Mouse (Mus musculus) brain, adult 2 months (tissue): ENCODE measurements at regions not wholly inside any gene's neighbourhood (a gene's known extent, or its start where the extent isn't known, plus 50 kb on each side); places are given as distances from the start of the nearest gene placed in this dataset.

Experiments used
- DNase-seq: peaks from one replicate; pipeline ENCODE4 v3.0.0; 2011; ENCODE audit warnings: low read depth, low spot score

DNA sequence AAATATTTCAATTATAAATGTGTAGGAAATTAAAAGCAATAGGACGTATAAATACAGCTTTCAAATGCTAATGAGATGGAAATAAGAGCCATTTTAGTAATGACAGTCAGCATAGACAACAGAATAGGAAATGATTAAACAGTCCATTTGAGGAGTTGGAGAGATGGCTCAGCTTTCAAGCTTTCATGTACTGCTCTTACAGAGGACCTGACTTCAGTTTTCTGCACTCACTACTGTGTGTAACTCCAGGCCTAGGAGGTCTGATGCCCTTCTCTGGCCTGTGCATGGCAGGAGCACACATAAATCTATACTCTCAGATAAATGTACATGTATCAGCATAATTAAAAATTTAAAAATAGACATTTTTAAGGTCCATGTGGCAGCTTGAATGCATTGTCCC is 643.1 kb downstream of the Fgf12 start:
- DNase-seq, result no peak
